Mouse (Mus musculus) thymus, postnatal 0 days (tissue): ENCODE data around the gene Gak. TPM values are rescaled to one million over a fixed set of nuclear protein-coding genes. Genes with fewer than 3 reads are reported as not detected.
"Not testable (repeated sequence)": the region's sequence is repeated elsewhere in the genome, so short reads cannot be mapped to it uniquely, and the experiment has no call there.

Source experiments
- DNase-seq: peaks from one replicate; pipeline ENCODE4 v3.0.0-alpha.2; 2015; ENCODE audit warnings: low spot score
- polyA plus RNA-seq: library from polyadenylated mRNA; unstranded; fragments of >200 nt; fragmentation: Nextera tagmentation; extraction: Ambion mirVana; gene quantifications from 2 replicates; pipeline ENCODE4 v1.2.1, GENCODE M21; 2015

The Gak gene
- polyA plus RNA-seq, 1 experiment from 2014 or later, result 44.6 TPM

GRCm38 (mm10) chr5:108655891-108656650, 26.5 kb upstream of the Gak start:
- no peak for DNase-seq

GRCm38 (mm10) chr5:108655381-108655780, 25.8 kb upstream of the Gak start:
- DNase-seq, result no peak

GRCm38 (mm10) chr5:108654444-108654990, 25.0 kb upstream of the Gak start:
- DNase-seq, result no peak

GRCm38 (mm10) chr5:108653341-108653740, 23.8 kb upstream of the Gak start:
- DNase-seq, result no peak

DNA sequence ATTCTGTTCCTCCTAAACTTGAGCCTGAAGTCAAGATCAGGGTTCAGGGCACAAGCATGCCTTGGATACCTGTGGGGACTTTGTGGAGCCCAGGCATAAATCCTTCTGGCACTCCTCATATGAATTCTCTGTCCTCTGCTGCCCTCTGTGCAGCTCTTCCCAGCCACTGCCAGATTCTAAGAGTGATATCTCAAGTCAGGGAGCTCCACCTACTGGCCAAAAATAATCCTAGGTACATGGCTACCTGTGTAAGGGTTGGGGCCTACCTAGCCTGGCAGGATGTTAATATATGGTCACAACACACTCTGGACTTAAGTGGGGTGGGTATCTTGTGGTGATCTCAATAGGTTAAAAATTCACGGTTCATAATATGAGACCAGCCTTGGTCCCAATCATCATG, 22.3 kb upstream of the Gak start:
- peak; percentile 76 for DNase-seq

DNA sequence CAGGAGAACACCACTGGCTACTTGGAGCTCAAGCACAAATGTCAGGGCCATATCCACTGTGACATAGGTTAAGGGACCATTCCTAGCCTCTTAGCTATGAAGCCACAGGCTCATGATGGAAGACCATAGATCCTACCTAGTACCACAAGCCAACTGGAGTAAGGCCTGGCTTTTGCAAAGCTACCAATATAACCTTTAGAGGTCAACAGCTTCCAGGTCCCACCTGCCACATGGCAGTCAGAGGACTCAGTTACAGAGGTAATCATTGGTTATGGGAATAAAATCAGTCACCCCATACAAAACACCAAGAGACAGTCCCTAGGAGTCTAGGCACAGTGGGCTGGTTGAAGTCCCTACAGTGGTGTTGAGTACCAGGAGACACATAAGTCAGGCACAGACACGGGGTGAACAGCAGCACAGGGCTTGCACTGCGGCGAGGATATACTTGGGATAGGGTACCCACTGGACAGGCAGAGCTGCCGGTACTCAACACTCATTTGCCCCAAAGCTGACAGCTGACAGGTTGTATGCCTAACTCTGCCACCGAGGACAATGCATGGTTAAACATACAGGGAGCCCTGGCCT, 21.7 kb upstream of the Gak start:
- no peak for DNase-seq

- no peak for DNase-seq
These were observed 20.8 kb upstream of the Gak start for GRCm38 (mm10) chr5:108650341-108650740.

- DNase-seq, result no peak
These were observed 19.5 kb upstream of the Gak start for GRCm38 (mm10) chr5:108648937-108649576.

DNA sequence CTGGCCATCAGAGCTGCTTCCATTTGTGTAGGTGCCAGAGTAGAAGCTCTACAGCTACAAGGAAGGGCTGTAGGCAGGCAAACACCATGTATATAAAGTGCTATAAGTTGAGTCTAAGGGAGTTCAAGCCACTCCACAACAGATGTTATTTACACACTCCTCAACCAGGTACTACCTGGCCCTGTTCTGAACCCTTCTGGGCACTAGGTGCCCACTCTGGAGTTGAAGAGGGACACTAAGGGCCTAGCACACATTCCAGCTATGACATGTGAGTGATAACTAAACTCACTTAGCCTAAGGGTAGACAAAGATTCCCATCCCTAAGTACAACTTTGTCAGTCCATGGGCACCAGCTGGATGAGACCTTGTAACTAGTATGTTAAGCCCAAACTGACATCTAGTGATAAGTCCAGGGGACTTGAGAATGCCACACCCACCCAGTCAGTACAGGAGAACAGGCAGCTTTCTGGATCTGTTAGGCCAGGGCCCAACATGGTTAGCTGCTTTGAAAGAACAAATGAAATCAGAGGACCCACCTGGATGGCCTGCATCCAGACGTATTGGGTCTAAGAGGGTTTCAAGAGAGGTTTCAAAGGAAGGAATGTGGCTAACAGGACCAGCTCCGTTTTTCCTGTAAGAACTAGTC, 18.4 kb upstream of the Gak start:
- DNase-seq, result no peak

- no peak for DNase-seq
These were observed 17.8 kb upstream of the Gak start for GRCm38 (mm10) chr5:108647311-108647710.

GRCm38 (mm10) chr5:108646343-108646660, 16.7 kb upstream of the Gak start:
- DNase-seq, result no peak

DNA sequence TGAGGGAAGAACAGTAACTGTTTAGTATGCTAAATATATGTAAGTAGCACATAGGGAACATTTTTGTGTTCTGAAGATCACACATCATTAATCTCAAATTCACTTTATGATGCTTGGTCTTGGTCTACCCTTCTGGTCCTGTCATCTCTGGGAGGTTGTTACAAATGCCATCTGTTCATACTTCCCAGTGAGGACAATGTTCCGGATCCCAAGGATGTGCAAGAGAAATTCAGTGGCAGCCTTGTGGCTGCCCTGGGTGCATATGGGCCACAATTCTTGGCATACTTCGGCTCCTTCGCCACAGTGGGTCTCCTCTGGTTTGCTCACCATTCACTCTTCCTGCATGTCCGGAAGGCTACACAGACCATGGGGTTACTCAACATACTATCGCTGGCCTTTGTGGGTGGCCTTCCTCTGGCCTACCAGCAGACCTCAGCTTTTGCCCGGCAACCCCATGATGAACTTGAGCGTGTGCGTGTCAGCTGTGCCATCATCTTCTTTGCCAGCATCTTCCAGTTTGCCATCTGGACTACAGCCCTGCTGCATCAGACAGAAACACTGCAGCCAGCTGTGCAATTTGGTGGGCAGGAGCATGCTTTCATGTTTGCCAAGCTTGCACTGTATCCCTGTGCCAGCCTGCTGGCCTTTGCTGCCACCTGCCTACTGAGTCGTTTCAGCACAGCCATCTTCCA, 16.2 kb upstream of the Gak start:
- DNase-seq, result no peak

DNA sequence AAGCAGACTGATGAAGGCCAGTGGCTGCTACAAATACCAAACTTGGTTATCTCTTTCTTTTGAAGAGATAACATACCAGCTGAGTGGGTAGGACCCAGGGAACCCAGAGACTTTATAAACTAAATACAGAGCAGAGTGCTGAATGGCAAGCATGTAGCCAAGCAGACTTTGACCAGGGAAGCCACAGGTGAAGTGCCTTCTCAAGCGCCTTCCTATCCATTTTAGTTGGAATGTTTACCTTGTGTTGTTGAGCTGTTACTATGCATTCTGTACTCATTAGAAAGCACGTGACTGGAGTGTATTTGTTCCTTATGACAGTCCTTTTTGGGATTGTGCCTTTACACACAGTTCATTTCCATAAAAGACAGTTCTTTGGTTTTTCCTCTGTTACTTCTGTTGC, 14.1 kb upstream of the Gak start:
- DNase-seq, result no peak

DNA sequence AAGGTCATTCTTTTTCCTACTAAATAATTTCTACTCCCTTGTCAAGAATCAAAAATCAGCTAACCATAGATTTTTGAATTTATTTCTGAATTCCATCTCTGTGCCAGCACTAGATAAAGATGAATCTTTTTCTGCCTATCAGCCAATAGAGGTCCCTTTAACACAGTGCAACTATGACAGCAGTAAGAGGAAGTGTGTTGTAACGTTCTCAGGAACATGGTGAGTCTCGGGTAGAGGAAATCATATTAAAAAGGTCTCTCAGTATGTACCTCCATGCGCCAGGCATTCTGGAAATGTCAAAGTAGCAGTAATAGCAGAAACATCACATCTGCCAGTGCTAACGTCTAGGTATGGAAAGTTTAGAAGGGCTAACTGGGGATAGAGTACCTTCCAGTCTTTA, 6.6 kb upstream of the Gak start:
- no peak for DNase-seq

DNA sequence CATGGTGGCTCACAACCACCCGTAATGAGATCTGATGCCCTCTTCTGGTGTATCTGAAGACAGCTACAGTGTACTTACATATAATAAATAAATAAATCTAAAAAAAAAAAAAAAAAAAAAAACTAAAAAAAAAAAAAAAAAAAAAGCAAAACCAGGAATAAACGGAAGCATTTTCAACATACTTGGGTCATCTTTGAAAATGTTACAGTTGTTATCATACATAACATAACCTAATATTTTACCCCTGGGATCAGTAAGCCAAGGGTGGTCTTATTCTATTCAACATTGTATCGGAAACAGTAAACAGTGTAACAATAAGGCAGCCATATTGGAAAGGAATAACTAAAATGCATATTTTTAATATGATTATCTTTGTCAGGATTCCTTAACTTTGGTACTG, 4.5 kb upstream of the Gak start:
- DNase-seq, result not testable (repeated sequence)

GRCm38 (mm10) chr5:108633676-108634075, 4.1 kb upstream of the Gak start:
- DNase-seq, result no peak

- DNase-seq, result peak; percentile 48
These were observed 493 bp downstream of the Gak start for GRCm38 (mm10) chr5:108628891-108629633.

- DNase-seq, result no peak
These were observed 3.4 kb downstream of the Gak start for GRCm38 (mm10) chr5:108626050-108626660.

- DNase-seq, result no peak
These were observed 7.7 kb downstream of the Gak start for GRCm38 (mm10) chr5:108621870-108622269.

DNA sequence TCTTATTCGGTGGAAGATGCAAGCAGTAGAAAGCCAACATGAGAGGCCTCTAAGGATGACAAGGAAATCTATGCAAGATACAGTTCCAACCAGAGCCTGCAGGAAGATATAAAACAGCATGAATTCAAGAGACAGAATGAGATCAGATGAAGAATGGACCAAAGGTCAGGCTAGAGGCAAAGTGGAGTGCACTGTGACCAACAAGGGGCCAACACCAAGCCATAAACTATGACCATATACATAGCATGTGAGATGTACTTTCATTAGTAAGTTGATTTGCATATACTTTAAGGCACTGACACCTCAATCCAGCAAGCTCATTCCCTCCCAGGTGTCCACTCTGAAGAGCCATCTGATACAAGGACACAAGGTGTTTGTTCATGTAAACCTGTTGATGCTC, 19.1 kb downstream of the Gak start:
- no peak for DNase-seq
